Mouse (Mus musculus) cerebellum, adult 8-10 months (tissue): ENCODE results near the gene Olfr19.
"Not testable (repeated sequence)": the region's sequence is repeated elsewhere in the genome, so short reads cannot be mapped to it uniquely, and the experiment has no call there.

ENCODE experiments used
- DNase-seq: peaks from one replicate; pipeline ENCODE4 v3.0.0; 2022

Gene Olfr19

GRCm38 (mm10) chr16:16676305-16676704 is at the start of gene Olfr19:
Gene Olfr19 (minus strand): TSS chr16:16676405.
- no peak for DNase-seq

- DNase-seq, result no peak
Observed at GRCm38 (mm10) chr16:16684975-16685374, 8.8 kb upstream of the Olfr19 start.

DNA sequence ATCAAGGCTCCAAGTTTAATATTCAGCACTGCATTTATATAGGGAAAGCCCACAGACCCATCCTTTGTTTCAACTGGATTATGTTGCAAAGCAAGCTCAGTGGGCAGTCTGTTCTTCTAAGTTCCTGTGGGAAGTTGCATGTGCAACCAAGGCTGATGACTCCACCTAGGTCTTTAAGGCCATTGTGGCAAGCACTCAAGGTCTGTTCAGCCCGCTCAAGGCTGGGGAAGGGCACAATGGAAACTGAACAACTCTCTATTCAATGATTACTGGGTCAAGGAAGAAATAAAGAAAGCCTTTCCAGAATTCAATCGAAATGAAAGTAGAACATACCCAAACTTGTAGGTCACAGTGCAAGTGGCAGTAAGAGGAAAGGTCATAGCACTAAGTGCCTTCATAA is 7.8 kb upstream of the Olfr19 start:
- no peak for DNase-seq

GRCm38 (mm10) chr16:16664994-16665393 is 11.2 kb downstream of the Olfr19 start:
- no peak for DNase-seq

GRCm38 (mm10) chr16:16664516-16664915 is 11.7 kb downstream of the Olfr19 start:
- DNase-seq, result not testable (repeated sequence)

DNA sequence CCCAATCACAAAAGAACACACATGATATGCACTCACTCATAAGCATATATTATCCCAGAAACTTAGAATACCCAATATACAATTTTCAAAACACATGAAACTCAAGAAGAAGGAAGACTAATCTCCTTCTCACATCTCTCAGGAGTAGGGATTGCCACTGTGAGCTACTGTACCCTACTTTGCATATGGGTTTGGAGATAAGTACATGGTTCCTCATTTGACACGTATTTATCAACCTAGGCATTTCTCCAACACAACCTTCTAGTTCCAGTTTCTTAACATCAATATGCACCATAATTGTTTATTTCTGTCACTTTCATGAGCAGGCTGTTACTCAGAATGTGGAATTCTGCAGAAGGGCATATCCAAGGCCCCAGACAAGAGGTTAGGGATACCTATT is 31.1 kb downstream of the Olfr19 start:
- DNase-seq, result no peak

DNA sequence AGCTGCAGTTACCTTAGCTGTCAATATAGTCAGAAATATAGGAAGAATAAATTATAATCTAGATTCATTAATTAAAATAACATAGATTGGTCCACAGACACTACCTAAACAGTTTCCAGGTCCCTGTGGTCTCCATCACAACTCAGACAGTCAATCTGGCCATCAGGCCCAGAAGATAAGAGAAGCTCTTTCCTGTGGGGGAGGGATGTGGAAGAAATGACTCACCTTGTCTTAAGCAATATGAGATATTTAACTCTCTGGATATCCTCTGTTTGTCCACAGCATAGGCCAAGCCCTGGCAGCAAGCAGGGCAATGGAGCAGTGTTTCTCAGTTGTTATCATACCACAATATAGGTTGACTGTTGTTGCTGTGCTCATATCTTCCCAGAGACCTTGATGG is 42.5 kb downstream of the Olfr19 start:
- no peak for DNase-seq
